Mouse (Mus musculus) limb, embryonic 13.5 days (tissue): ENCODE results near the gene Nsl1. TPM values are rescaled to one million over a fixed set of nuclear protein-coding genes. Genes with fewer than 3 reads are reported as not detected.

ENCODE experiments used
- ATAC-seq: fragments of 200-750 bp; cut with Nextera tagmentation; 2 replicates; pipeline ENCODE4 v1.8.0; 2017; ENCODE audit warnings: low read depth, moderate number of reproducible peaks, moderate TSS enrichment; ENCODE audit not compliant: low FRiP score
- H3K27ac ChIP-seq: fragments of 300-500 bp; sonication (generic); 2 replicates; pipeline ENCODE4 v1.5.1; 2015; ENCODE audit warnings: inconsistent platforms, mild to moderate bottlenecking, moderate library complexity
- H3K27me3 ChIP-seq: fragments of 300-500 bp; sonication (generic); 2 replicates; pipeline ENCODE4 v1.6.1; 2015; ENCODE audit warnings: mild to moderate bottlenecking, inconsistent platforms
- H3K36me3 ChIP-seq: fragments of 300-500 bp; sonication (generic); 2 replicates; pipeline ENCODE4 v1.6.1; 2015; ENCODE audit warnings: inconsistent platforms, mild to moderate bottlenecking, moderate library complexity
- H3K4me1 ChIP-seq: fragments of 300-500 bp; sonication (generic); 2 replicates; pipeline ENCODE4 v1.6.1; 2015; ENCODE audit warnings: inconsistent platforms
- H3K4me2 ChIP-seq: fragments of 300-500 bp; sonication (generic); replicated peaks from 2 replicates; pipeline ENCODE4 v1.6.1; 2015; ENCODE audit warnings: inconsistent platforms, mild to moderate bottlenecking, moderate library complexity
- H3K4me3 ChIP-seq: fragments of 300-500 bp; sonication (generic); 2 replicates; pipeline ENCODE4 v1.5.1; 2015; ENCODE audit warnings: moderate library complexity, mild to moderate bottlenecking, inconsistent platforms
- H3K9ac ChIP-seq: fragments of 300-500 bp; sonication (generic); 2 replicates; pipeline ENCODE4 v1.6.1; 2015; ENCODE audit warnings: mild to moderate bottlenecking, inconsistent platforms
- H3K9me3 ChIP-seq: fragments of 300-500 bp; sonication (generic); 2 replicates; pipeline ENCODE4 v1.6.1; 2016; ENCODE audit warnings: inconsistent platforms
- WGBS: fragments of 180-500 bp; shearing (Covaris S2); methylation state at CpG from one replicate; pipeline ENCODE4 v1.1.7; 2015; 5-methylcytosine and 5-hydroxymethylcytosine counted together
- polyA plus RNA-seq: library from polyadenylated mRNA; unstranded; fragments of >200 nt; fragmentation: Nextera tagmentation; extraction: Ambion mirVana; gene quantifications from 2 replicates; pipeline ENCODE4 v1.2.1, GENCODE M21; 2015

Nsl1 gene
- polyA plus RNA-seq, 1 experiment from 2014 or later = 24.2 TPM

DNA sequence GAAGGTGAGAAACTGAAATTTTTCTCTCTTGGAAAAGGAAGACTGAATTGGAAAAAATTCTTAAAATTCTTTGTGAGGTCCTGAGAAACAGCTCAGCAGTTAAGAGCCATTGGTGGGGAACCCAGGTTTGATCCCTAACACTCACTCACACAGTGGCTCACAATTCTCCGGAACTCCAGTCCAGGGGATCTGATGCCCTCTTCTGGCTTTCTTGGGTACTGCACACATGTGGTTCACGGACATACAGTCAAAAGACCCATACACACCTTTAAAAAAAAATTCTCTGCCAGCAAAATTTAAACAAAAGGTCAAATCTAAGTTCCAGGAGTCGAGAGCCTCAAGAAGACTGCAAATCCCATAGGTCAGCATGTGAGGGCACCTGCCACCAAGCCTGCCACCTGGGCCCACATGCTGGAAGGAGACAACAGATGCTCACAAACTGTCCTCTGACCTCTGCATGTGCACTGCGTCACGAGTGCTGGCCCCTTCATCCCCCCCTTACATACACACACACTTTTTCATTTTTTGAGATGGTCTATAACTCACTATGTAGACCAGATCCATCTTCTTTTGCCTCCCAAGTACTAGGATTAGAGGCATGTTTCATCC, 22.2 kb downstream of the Nsl1 start:
- no peaks in the 10 kb centered on the region for H3K4me1 ChIP-seq
- H3K9me3 ChIP-seq = no peaks in the 10 kb centered on the region
- no peak overlapping the region for H3K9ac ChIP-seq
- H3K4me3 ChIP-seq = no peak overlapping the region
- no peak for ATAC-seq
- H3K4me2 ChIP-seq = no peak overlapping the region
- H3K27ac ChIP-seq = no peak overlapping the region
- WGBS = 71% methylated on average over 5 of the region's 5 CpGs
- peaks cover 50% of the 10 kb centered on the region for H3K36me3 ChIP-seq
- H3K27me3 ChIP-seq = no peaks in the 10 kb centered on the region

DNA sequence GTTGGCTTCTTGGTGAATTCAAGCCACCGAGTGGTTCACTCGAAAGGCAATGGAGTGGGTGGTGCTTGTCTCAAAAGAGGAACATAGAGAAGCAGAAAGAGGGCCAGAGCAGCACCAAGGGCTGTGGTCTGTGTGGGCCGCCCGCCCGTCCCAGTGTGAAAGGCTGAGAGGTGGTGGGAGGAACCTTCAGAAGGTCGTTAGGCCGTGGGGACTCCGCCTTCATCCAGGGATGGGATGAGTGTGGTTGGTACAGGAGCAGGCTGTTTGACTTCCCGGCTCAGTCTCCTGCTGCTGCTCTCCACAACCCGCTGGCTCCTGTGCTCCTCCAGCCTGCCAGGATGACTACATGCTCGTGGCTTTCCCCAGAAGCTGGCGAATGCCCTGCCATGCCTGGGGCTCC, 22.8 kb downstream of the Nsl1 start:
- H3K27me3 ChIP-seq = no peaks in the 10 kb centered on the region
- no peaks in the 10 kb centered on the region for H3K4me1 ChIP-seq
- no peak overlapping the region for H3K4me2 ChIP-seq
- no peak for ATAC-seq
- peaks cover 44% of the 10 kb centered on the region for H3K36me3 ChIP-seq
- no peaks in the 10 kb centered on the region for H3K9me3 ChIP-seq
- 78% methylated on average over 12 of the region's 12 CpGs for WGBS
- no peak overlapping the region for H3K27ac ChIP-seq
- no peak overlapping the region for H3K9ac ChIP-seq
- H3K4me3 ChIP-seq = no peak overlapping the region

DNA sequence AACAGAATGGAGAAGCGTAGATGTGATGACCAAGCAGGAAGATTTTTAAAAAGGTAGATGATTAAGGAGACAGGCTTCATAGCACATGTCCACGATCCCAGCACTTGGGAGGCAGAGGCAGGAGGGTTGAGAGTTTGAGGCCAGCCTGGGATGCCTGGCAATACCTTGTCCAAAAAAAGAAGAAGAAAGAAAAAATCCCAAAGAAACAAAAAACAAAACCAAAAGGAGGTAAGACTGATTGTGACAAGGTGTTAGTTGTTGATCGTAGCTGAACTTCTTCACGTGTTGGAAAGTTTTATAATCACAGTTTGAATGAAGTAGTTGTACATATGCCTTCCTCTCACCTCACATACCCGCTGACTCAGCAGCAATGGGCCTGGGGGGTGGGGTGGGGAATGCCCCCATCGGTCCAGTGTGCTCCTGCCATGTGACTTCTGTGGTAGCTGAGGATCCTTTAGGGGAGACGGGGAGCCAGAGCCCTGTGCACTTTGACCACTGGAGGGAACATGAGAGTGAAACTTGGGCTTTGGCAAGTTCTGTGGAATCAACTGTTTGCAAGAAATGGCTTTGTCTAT, 23.6 kb downstream of the Nsl1 start:
- WGBS = 80% methylated on average over 7 of the region's 7 CpGs
- H3K9me3 ChIP-seq = no peaks in the 10 kb centered on the region
- H3K4me3 ChIP-seq = no peak overlapping the region
- no peaks in the 10 kb centered on the region for H3K4me1 ChIP-seq
- no peak overlapping the region for H3K9ac ChIP-seq
- H3K4me2 ChIP-seq = no peak overlapping the region
- no peaks in the 10 kb centered on the region for H3K27me3 ChIP-seq
- no peak for ATAC-seq
- H3K36me3 ChIP-seq = peaks cover 41% of the 10 kb centered on the region
- H3K27ac ChIP-seq = no peak overlapping the region; the same call in 1 of the 2 replicates

DNA sequence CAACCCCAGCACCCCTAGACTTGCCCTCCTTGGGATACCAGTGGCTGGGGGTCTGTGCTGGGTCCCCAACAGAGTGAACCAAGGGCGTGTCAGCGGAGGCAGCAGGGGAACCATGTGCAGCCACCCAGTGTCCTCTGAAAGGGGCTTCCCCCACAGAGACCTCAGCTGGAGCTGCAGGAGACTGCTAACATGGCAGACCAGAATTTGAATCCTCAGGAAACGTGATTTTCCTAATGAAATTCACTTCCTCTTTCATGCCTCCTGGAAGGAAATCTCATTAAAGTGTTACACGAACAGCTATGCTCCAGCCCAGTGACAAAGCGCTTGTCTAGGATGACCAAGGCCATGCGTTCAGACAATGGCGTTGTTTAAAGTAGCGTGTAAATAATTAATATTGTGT, 24.1 kb downstream of the Nsl1 start:
- WGBS = 76% methylated on average over 8 of the region's 8 CpGs
- Histone ChIP-seq H3K4me3 (no peak overlapping the region), H3K9me3 (no peaks in the 10 kb centered on the region), H3K36me3 (peaks cover 36% of the 10 kb centered on the region), H3K27me3 (no peaks in the 10 kb centered on the region), H3K9ac (no peak overlapping the region), H3K27ac (no peak overlapping the region; the same call in 1 of the 2 replicates), H3K4me1 (no peaks in the 10 kb centered on the region), H3K4me2 (no peak overlapping the region)
- ATAC-seq = no peak

DNA sequence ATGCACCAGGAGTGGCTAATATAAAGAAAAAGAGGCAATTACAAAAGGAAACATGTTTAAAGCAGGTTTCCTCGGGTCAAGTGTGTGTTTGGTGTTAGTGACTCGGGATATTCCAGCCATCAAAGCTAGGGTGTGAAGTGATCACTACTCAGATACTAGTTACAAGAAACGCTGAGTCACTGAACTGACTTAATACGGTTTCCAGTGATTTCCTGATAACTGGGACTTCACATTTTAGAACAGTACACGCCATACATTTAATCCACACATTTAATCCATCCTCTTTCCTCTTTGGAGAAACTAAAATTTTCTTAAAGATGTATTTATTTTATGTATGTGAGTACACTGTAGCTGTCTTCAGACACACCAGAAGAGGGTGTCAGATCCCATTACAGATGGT, 25.1 kb downstream of the Nsl1 start:
- WGBS = 82% methylated on average over 5 of the region's 5 CpGs
- Histone ChIP-seq H3K36me3 (peaks cover 26% of the 10 kb centered on the region), H3K4me2 (no peak overlapping the region), H3K4me1 (no peaks in the 10 kb centered on the region), H3K27ac (no peak overlapping the region), H3K9ac (no peak overlapping the region), H3K9me3 (no peaks in the 10 kb centered on the region), H3K4me3 (no peak overlapping the region), H3K27me3 (no peaks in the 10 kb centered on the region)
- no peak for ATAC-seq

DNA sequence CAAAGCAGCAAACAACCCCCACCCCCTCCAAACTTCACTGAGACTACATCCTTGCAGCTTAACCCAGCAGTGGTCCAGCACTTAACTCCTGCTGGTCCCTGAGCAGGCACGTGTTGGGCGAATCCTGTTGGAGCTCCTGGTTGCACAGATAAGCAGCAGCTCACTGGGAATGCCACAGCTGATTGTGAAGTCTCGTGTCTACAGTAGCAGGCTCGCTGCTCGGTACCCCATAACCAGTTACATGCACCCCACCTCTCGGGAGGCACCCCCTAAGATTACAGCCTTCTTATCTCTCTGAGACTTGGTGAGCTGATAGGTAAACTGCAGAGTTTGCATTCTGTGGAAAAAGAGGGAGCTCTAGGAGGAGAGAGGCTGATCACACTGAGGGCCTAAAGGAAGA, 26.5 kb downstream of the Nsl1 start:
- Histone ChIP-seq H3K9ac (no peak overlapping the region), H3K36me3 (peaks cover 13% of the 10 kb centered on the region; the same call in 1 of the 2 replicates), H3K4me3 (no peak overlapping the region), H3K27me3 (no peaks in the 10 kb centered on the region), H3K4me2 (no peak overlapping the region), H3K27ac (no peak overlapping the region), H3K4me1 (no peaks in the 10 kb centered on the region), H3K9me3 (no peaks in the 10 kb centered on the region)
- WGBS = 78% methylated on average over 6 of the region's 6 CpGs
- no peak for ATAC-seq

DNA sequence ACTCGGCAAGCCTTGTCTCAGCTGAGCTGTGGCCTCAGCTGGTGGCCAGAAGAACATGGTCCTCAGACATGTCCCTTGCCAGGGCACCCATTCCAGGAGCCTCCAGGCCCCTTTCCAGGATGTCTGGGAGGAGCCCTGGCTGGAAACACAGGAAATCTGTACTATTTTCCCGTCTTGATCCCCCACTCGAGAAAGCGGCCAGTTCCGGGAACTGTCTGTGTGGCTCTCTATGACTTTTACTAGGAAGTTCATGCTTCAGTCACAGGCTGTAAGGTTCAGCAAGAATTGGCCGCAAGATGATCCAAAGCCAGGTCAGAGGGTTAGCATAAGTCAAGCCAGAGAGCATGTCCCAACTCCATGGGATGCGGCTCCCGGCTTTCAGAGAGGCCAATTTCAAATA, 29.2 kb downstream of the Nsl1 start:
- Histone ChIP-seq H3K27ac (no peak overlapping the region), H3K9ac (no peak overlapping the region), H3K36me3 (no peaks in the 10 kb centered on the region), H3K4me1 (peaks cover 3% of the 10 kb centered on the region), H3K4me3 (no peak overlapping the region), H3K27me3 (no peaks in the 10 kb centered on the region), H3K4me2 (no peak overlapping the region), H3K9me3 (no peaks in the 10 kb centered on the region)
- 79% methylated on average over 8 of the region's 8 CpGs for WGBS
- ATAC-seq = no peak

DNA sequence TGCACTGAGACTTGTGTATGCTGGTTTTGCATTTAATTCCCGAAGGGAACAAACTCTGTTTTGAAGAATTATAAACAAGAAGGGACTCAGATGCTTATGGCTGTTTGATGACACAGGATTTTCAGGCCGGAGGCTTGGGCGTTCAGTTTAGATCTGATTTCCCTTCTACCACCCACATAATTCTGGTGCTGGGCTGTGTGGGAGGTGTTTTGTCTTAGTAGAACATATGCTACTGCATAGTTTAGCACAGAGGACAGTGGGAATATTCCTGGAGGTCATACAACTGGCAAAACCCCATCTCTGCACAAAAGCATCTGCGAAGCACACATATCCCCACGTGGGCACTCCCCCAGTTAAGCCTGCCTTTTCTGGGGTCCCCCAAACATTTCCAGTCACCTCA, 30.8 kb downstream of the Nsl1 start:
- Histone ChIP-seq H3K4me2 (no peak overlapping the region), H3K4me1 (peaks cover 13% of the 10 kb centered on the region), H3K9me3 (no peaks in the 10 kb centered on the region), H3K36me3 (no peaks in the 10 kb centered on the region), H3K27me3 (0 out of 2 replicates have a peak, but pooled peaks cover 2% of the 10 kb centered on the region), H3K9ac (no peak overlapping the region), H3K4me3 (no peak overlapping the region), H3K27ac (no peak overlapping the region)
- ATAC-seq = no peak
- 75% methylated on average over 5 of the region's 5 CpGs for WGBS

DNA sequence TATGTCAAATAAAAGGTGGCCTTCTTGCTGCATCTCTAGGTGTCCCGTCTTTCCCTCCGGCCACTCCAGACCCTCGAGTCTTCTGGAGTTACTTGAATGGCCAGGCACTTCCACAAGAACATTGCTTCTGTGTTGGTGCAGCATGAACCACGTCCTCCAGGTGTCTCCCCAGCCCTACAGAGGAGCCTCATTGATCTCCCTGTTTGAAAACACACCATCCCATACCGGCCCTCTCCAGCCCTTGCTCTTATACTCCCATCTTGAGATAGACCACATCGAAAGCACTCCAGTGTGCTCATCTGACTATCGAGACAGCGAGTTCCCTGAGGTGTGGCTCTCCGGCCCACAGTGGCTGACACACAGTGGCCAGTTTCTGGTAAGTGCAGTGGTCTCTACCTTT, 32.2 kb downstream of the Nsl1 start:
- no peak overlapping the region for H3K27ac ChIP-seq
- H3K4me3 ChIP-seq = no peak overlapping the region
- H3K36me3 ChIP-seq = no peaks in the 10 kb centered on the region
- no peaks in the 10 kb centered on the region for H3K9me3 ChIP-seq
- 70% methylated on average over 9 of the region's 9 CpGs for WGBS
- no peak overlapping the region for H3K9ac ChIP-seq
- H3K27me3 ChIP-seq = peaks cover 13% of the 10 kb centered on the region; the same call in 1 of the 2 replicates
- ATAC-seq = no peak
- no peak overlapping the region for H3K4me2 ChIP-seq
- H3K4me1 ChIP-seq = peaks cover 27% of the 10 kb centered on the region

DNA sequence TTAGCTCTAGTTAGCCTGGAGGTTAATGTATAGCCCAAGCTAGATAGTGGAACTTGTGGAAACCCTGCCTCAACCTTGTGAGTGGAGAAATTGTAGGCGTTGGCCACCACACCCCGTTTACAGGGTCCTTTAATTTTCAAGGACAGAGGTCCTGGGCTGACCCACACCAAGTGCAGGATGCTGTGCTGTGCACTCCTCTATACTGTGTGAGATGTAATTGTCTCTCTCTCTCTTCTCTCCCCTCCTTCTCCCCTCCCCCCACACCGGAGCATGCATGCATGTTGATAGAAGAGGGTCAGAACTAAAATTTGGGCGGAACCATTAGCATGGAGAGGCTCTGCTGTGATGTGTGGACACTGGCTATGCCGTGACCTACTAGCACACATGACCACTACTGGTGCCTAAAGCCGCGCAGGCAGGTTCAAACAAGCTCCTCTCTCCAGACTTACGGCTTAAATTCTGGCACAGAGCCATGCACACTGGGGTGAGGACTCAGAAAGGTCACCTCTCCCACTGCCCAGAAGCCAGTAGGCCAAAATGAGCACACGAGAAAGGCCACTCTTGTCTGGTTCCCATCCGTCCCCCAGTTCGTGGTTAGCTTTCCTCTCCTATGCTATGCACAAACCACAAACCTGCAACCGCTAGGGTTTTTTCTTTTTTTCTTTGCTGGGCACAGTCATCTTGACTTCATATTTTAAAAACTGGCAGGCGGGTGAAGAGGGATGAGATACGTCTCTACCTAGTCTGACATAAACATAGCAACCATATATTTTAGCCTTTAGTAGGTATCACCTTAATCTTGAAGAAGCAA, 34.3 kb downstream of the Nsl1 start:
- Histone ChIP-seq H3K27ac (peak overlapping the region; percentile 48; the same call in 1 of the 2 replicates), H3K4me2 (peak overlapping the region; percentile 95), H3K4me3 (peak overlapping the region; percentile 64), H3K9ac (peak overlapping the region; percentile 71), H3K36me3 (peaks cover 4% of the 10 kb centered on the region; the same call in 1 of the 2 replicates), H3K27me3 (peaks cover 17% of the 10 kb centered on the region; the same call in 1 of the 2 replicates), H3K9me3 (peaks cover 6% of the 10 kb centered on the region; the same call in 1 of the 2 replicates), H3K4me1 (peaks cover 28% of the 10 kb centered on the region)
- peak; percentile 29; the same call in 1 of the 2 replicates for ATAC-seq
- 48% methylated on average over 14 of the region's 14 CpGs for WGBS

DNA sequence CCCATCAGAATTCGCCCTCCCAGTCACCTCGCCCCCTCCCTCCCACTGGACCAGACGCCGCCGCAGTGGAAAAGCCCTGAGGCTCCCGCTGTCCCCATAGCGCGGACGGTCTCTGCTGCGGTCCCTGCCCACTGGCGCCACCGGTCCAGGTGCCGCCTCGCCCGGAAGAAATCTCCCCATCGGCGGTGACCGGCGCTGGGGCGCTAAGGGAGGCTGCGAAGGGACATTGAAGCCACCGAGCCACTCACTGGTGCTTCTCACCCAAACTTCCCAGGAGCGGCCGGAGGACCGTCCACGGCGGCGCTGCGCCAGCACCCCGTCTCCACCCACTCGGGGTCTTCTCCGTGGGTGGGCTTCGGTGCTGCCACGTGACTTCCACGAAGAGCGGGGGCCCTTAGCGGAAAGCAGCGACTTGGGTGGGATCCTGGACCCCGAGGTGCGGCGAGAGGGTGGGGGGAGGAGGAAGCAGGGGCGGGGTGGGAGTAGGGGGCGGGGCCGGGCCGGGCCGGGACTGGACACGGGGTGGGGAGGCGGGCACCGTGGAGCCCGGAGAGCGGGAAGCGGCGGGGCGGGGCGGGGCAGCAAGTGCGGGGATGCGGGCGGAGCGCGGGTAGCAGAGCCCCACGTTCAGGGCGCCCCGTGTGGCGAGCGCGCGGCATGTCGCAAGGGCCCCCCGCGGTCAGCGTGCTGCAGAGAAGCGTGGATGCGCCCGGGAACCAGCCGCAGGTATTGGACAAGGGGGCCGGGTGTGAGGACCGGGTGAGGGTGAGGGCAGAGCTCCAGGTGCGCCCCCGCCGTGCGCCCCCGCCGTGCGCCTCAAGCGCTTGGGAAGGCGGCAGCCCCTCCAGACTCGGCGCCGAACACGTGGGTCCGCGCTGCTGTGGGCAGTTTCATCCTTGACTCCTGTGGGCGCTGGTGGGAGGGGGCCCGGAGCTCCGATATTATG, 35.3 kb downstream of the Nsl1 start, which contains the start of gene Batf3:
Batf3 (plus strand) TSS at position 46 of the 946 bp plus-strand sequence.
- peaks cover 4% of the 10 kb centered on the region; the same call in 1 of the 2 replicates for H3K36me3 ChIP-seq
- H3K4me3 ChIP-seq = peak within 1 kb of the TSS; percentile 64
- WGBS = under 1% methylated on average over 91 of the region's 95 CpGs
- ATAC-seq = peak; percentile 57
- H3K9ac ChIP-seq = peak within 1 kb of the TSS; percentile 71
- peak within 1 kb of the TSS; percentile 48 for H3K27ac ChIP-seq
- peaks cover 6% of the 10 kb centered on the region; the same call in 1 of the 2 replicates for H3K9me3 ChIP-seq
- H3K4me1 ChIP-seq = peaks cover 28% of the 10 kb centered on the region
- H3K4me2 ChIP-seq = peak within 1 kb of the TSS; percentile 95
- H3K27me3 ChIP-seq = peaks cover 17% of the 10 kb centered on the region; the same call in 1 of the 2 replicates
